Mouse (Mus musculus): Measurements from ENCODE around the gene Shc4.
A peak's percentile ranks its signal among the peaks of the same experiment; 100 is the strongest.

GRCm38 (mm10) chr2:125662517-125662916, 61.4 kb downstream of the Shc4 start:
- TF ChIP-seq CTCF (IDR thresholded peaks at IDR 0.05; ENCODE audit: low read depth) (no peak), EP300 (IDR thresholded peaks at IDR 0.05; ENCODE audit: low read depth) (peak; percentile 43; the same call in 1 of the 2 replicates)

All from liver, postnatal 0 days (tissue).